Mouse (Mus musculus): Measurements from ENCODE around the gene Aamp. TPM values are rescaled to one million over a fixed set of nuclear protein-coding genes. Genes with fewer than 3 reads are reported as not detected.

Gene Aamp
- polyA plus RNA-seq, 1 experiment from 2014 or later = 183 TPM

DNA sequence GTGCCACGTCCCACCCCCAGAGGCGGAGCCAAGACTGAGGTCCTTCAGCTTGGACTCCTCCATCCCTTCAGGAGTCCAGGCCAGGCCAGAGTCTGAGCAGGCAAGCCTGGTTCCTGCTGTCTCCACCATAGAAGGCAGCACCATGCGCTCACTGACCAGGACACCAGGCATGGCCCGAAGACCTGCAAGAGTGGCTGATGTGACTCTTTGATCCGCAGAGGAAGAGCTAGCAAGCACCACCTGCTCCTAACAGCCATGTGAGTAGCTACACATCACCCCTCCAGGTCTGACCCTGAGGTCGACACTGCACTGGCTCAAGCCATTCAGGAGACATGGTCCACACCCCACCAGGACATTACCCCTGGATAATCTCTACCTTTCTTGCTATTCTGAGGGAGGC is 7.5 kb downstream of the Aamp start:
- no peak overlapping the region for H3K9ac ChIP-seq
- H3K4me3 ChIP-seq = no peak overlapping the region
- no peak overlapping the region for H3K27ac ChIP-seq
- WGBS = 69% methylated on average over 6 of the region's 6 CpGs
- ATAC-seq (ENCODE audit: low FRiP score) = no peak
- no peaks in the 10 kb centered on the region for H3K27me3 ChIP-seq
- H3K36me3 ChIP-seq = peaks cover 36% of the 10 kb centered on the region
- H3K4me2 ChIP-seq (replicated peaks) = no peak overlapping the region
- H3K9me3 ChIP-seq (replicated peaks) = no peaks in the 10 kb centered on the region
- H3K4me1 ChIP-seq = peaks cover 3% of the 10 kb centered on the region; the same call in 1 of the 2 replicates

DNA sequence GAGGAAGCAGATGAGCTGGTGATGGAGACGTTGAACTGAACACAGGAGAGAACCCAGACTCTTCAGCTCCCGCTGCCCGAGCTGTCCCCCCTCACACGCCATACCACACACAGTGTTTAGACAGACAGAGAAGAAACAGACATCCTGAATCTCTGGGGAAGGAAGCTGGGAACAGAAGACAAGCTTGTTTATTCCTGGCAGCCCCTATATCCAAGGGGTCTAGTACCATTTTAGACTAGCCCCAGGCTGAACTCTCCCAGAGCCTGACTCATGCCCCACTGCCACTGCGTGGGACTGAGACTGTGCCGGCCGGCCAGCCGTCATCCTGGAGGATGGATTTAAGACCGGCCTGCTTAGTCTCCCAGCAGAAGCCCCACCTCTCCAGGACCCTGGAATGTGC is 9.5 kb downstream of the Aamp start:
- Histone ChIP-seq H3K4me1 (peaks cover 3% of the 10 kb centered on the region; the same call in 1 of the 2 replicates), H3K27ac (no peak overlapping the region), H3K27me3 (no peaks in the 10 kb centered on the region), H3K9ac (no peak overlapping the region), H3K4me2 (replicated peaks) (no peak overlapping the region), H3K4me3 (no peak overlapping the region), H3K36me3 (peaks cover 16% of the 10 kb centered on the region), H3K9me3 (replicated peaks) (no peaks in the 10 kb centered on the region)
- 44% methylated on average over 9 of the region's 9 CpGs for WGBS
- no peak for ATAC-seq (ENCODE audit: low FRiP score)

DNA sequence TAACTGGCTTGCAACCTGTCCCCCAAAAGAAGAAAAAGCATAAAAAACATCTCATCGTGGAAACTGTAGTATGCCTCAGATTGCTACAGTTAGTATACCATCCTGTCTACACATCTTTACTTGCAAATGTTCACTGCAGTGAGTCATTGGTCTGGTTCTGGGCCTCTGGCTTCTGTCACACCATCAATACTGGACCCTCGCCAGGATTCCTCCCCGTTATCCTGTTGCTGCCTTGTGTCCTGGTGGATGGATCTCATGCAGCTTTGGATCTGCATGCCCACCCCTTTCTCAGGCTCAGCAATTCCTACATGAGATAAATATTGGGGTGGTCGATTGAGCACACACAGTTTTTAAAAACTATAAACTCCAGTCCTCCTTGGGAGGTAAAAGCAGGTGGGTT is 12.9 kb downstream of the Aamp start:
- no peaks in the 10 kb centered on the region; the same call in 1 of the 2 replicates for H3K4me1 ChIP-seq
- H3K27ac ChIP-seq = no peak overlapping the region
- 82% methylated on average over 4 of the region's 4 CpGs for WGBS
- no peaks in the 10 kb centered on the region for H3K27me3 ChIP-seq
- H3K36me3 ChIP-seq = peaks cover 22% of the 10 kb centered on the region
- H3K9ac ChIP-seq = no peak overlapping the region
- no peak overlapping the region for H3K4me3 ChIP-seq
- H3K9me3 ChIP-seq (replicated peaks) = no peaks in the 10 kb centered on the region
- ATAC-seq (ENCODE audit: low FRiP score) = no peak
- no peak overlapping the region for H3K4me2 ChIP-seq (replicated peaks)

DNA sequence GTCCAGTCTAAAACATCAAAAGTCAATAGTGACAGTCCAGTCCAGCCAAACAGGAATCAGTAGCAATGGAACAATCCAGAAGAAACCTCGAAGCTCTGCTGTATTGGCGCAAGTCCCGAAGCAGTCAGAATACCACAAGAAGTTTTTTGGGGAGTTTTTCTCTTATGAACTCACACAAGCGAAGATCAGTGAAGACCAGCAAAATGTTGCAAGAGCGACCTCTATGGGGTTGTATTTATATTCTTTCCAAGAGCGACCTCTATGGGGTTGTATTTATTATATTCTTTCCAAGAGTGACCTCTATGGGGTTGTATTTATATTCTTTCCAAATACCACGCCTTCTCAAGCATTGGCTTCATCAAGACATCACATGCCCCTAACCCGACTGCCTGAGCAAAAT is 15.8 kb downstream of the Aamp start:
- H3K9ac ChIP-seq = no peak overlapping the region
- H3K4me3 ChIP-seq = no peak overlapping the region
- no peak for ATAC-seq (ENCODE audit: low FRiP score)
- no peak overlapping the region for H3K4me2 ChIP-seq (replicated peaks)
- no peaks in the 10 kb centered on the region for H3K27me3 ChIP-seq
- 89% methylated on average over 8 of the region's 8 CpGs for WGBS
- no peak overlapping the region for H3K27ac ChIP-seq
- H3K36me3 ChIP-seq = peaks cover 49% of the 10 kb centered on the region
- H3K4me1 ChIP-seq = no peaks in the 10 kb centered on the region
- H3K9me3 ChIP-seq (replicated peaks) = no peaks in the 10 kb centered on the region

DNA sequence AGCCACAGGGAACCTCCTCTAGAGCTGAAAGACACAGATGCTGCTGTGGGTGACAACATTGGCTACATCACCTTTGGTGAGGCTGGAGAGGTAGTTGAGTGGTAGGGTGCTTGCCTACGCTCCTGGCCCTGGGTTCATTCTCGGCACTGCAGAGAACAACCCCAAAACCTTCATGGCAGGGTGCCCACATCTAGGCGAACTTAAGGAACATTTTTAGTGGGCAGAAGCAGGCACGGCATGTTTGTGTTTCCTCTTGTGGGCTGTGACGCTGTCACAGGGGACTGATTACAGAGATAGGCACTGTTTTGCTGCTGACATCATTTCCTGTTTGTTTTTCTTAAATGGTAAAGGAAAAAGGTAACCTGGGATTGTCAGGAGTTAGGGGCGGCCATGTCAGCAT is 22.0 kb downstream of the Aamp start:
- Histone ChIP-seq H3K4me3 (no peak overlapping the region), H3K27ac (no peak overlapping the region), H3K9ac (no peak overlapping the region), H3K4me2 (replicated peaks) (no peak overlapping the region), H3K36me3 (peaks cover 82% of the 10 kb centered on the region), H3K4me1 (no peaks in the 10 kb centered on the region), H3K27me3 (no peaks in the 10 kb centered on the region), H3K9me3 (replicated peaks) (no peaks in the 10 kb centered on the region)
- 94% methylated on average over 6 of the region's 6 CpGs for WGBS
- no peak for ATAC-seq (ENCODE audit: low FRiP score)

DNA sequence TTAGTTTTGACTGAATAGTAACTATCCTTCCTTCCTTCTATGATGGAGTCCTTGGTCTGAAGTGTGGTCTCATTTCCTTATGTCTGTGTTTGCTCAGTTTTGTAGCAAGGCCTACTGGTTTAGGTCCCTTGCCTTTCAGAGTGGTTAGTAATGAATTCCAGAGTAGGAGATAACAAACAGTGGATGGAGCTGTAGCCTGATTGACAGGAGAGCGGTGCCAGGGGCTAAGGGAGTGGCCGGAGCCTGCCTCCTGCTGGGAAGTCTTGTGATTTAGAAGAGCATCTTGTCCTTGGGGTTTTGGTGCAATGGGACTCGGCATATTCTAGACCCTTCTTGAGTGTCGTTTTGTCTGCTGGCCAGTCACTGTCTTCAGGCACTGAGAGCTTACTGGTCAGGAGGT is 27.8 kb downstream of the Aamp start:
- Histone ChIP-seq H3K27me3 (no peaks in the 10 kb centered on the region), H3K4me3 (no peak overlapping the region), H3K36me3 (peaks cover 66% of the 10 kb centered on the region), H3K4me1 (no peaks in the 10 kb centered on the region), H3K4me2 (replicated peaks) (no peak overlapping the region), H3K27ac (no peak overlapping the region), H3K9ac (no peak overlapping the region), H3K9me3 (replicated peaks) (no peaks in the 10 kb centered on the region)
- 83% methylated on average over 4 of the region's 4 CpGs for WGBS
- no peak for ATAC-seq (ENCODE audit: low FRiP score)

DNA sequence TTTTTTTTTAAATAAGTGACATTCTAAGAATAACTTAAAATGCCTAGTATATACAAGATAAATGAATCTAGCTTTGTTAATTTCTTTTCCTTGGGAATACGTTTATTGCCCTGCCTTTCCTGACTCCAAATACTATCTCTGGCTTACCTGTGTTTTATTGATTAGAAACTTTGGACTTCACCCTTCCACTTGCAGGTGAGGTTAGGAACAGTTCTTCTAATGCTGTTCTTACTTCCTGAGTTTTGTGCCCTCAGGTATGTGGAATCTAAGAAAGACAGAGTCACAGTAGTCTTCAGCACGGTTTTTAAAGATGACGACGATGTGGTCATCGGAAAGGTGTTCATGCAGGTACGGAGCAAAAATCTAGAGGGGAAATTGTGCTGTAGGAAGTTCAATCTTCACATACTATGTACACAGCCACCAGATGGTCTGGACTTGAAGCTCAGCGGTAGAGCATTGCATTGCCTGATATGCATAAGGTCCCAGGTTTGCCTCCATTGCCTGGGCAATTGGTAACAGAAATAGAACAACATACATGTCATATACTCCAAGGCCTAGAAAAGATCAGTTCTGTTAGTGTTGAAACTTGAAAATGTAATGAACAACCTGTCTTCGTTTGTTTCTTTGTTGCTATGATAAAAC is 28.7 kb downstream of the Aamp start:
- no peaks in the 10 kb centered on the region for H3K9me3 ChIP-seq (replicated peaks)
- no peaks in the 10 kb centered on the region for H3K27me3 ChIP-seq
- H3K4me1 ChIP-seq = no peaks in the 10 kb centered on the region
- peaks cover 71% of the 10 kb centered on the region for H3K36me3 ChIP-seq
- no peak overlapping the region for H3K4me3 ChIP-seq
- H3K4me2 ChIP-seq (replicated peaks) = no peak overlapping the region
- 98% methylated on average over 8 of the region's 8 CpGs for WGBS
- no peak overlapping the region for H3K27ac ChIP-seq
- ATAC-seq (ENCODE audit: low FRiP score) = no peak
- H3K9ac ChIP-seq = no peak overlapping the region

DNA sequence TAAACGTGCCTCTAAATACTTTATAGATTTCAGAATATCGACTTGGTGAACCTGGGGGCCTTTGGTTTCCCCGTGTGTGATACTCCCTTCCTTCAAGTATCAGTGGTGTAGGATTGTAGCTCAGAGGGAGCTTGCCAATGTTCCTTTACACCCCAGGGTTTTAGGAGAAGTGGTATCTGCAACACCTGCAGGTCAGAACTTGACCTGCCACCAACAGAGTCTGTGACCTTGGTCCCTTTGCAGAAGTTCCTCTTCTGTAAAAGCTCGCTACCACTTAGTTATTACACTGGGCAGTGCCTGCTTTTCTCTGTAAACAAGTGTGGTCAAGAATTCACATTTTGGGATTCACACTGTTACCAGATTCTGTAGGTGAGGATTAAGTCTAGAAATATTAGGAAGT is 34.4 kb downstream of the Aamp start:
- no peak for ATAC-seq (ENCODE audit: low FRiP score)
- H3K9me3 ChIP-seq (replicated peaks) = no peaks in the 10 kb centered on the region
- no peaks in the 10 kb centered on the region for H3K4me1 ChIP-seq
- no peak overlapping the region for H3K4me2 ChIP-seq (replicated peaks)
- peaks cover 49% of the 10 kb centered on the region for H3K36me3 ChIP-seq
- H3K27me3 ChIP-seq = no peaks in the 10 kb centered on the region
- H3K27ac ChIP-seq = no peak overlapping the region
- 93% methylated on average over 4 of the region's 4 CpGs for WGBS
- H3K4me3 ChIP-seq = no peak overlapping the region
- no peak overlapping the region for H3K9ac ChIP-seq

DNA sequence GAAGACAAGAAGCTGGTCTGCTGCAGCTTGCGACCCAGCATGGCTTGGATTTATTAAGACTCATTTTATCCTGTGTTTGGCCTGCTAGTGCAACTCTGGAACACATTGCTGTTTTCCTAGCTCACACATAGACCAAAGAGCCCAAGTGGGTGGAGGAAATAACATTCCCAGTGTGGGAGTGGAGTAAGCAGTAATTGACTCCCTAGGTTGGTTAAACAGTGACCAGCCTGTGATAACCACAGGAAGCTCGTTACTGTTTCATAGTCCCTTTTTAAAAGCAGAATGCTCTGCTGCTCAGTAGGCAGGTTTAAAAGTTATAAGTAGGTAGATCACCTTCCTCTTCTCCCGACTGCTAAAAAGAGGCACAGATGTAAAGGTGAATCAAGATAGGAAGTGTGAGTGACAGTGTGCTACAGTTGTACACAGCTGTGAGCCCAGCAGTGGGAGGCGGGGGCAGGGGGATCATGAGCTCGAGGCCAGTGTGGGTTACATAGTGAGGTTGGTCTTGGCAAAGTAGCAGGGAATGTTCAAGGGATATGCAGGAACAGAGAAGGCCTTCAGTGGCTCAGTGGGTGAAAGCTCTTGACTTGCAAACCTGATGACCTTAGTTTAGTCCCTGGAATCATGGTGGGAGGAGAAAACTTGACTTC is 35.1 kb downstream of the Aamp start:
- ATAC-seq (ENCODE audit: low FRiP score) = no peak
- WGBS = 80% methylated on average over 5 of the region's 5 CpGs
- H3K27ac ChIP-seq = no peak overlapping the region
- H3K4me2 ChIP-seq (replicated peaks) = no peak overlapping the region
- H3K9ac ChIP-seq = no peak overlapping the region
- H3K27me3 ChIP-seq = no peaks in the 10 kb centered on the region
- no peaks in the 10 kb centered on the region for H3K4me1 ChIP-seq
- no peaks in the 10 kb centered on the region for H3K9me3 ChIP-seq (replicated peaks)
- H3K4me3 ChIP-seq = no peak overlapping the region
- peaks cover 45% of the 10 kb centered on the region for H3K36me3 ChIP-seq

DNA sequence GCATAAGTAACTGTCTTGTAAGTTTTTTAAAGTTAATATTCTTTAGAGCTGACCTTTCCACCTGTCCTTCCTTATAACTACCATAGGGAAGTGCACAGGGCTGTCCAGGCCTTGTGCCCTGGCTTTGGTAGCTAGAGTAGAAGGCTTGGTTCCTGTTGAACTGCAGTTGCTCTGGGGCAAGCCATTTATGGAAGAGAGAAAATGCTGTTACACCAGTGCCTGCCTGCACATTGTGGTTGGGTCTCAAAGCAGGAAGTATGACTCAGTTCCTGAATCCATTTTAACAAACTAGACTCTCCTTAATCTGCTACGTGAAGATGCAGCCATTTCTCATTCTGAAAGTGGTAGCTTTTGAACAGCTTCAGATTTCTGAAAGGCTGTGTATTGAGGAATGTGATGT is 35.7 kb downstream of the Aamp start:
- Histone ChIP-seq H3K4me2 (replicated peaks) (no peak overlapping the region), H3K36me3 (peaks cover 45% of the 10 kb centered on the region)
- 83% methylated on average over 1 of the region's 1 CpGs for WGBS

DNA sequence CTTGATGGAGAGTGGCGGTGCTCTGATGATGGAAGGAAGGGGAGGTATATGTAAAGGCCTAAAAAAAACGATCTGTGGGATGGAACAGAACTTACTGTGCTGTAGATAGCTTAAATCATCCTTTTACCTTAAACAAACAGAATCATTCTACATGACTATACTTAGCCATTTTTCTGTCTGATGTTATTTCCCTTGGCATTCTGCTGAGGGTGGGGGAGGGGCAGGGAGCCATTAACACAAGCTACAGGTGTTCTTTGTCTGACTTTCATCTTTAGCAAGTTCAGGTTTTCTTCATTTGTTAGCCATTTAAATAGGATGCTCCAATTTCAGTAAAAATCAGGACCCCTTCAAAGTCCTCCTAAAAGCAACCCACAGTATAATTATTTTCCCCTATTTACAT is 39.0 kb downstream of the Aamp start:
- no peak overlapping the region for H3K4me3 ChIP-seq
- 92% methylated on average over 2 of the region's 2 CpGs for WGBS

More for the DNA sequence above, 35.7 kb downstream of the Aamp start:
- no peak for ATAC-seq (ENCODE audit: low FRiP score)
- H3K9me3 ChIP-seq (replicated peaks) = no peaks in the 10 kb centered on the region
- no peaks in the 10 kb centered on the region for H3K4me1 ChIP-seq
- no peak overlapping the region for H3K9ac ChIP-seq
- H3K4me3 ChIP-seq = no peak overlapping the region
- H3K27me3 ChIP-seq = no peaks in the 10 kb centered on the region
- H3K27ac ChIP-seq = no peak overlapping the region

DNA sequence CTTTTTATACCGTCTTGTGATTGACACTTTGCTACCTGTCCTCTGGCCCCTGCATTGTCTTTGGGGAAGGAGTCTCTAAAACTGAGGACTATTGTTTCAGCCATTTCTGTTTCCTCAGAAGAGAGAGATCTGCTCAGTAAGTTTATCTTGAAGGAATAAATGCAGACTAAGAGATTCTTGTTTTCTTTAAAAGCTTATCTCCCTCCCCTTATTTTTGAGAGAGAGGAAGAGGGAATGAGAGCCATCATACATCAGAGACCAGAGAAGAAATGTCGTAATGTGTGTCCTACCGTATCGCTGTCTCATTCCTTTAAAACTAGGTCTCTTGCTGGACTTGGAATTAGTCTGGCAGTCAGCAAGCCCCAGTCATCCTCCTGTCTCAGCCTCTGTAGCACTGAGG is 43.7 kb downstream of the Aamp start:
- no peak overlapping the region for H3K4me3 ChIP-seq
- H3K4me1 ChIP-seq = peaks cover 32% of the 10 kb centered on the region
- H3K27ac ChIP-seq = no peak overlapping the region
- no peak for ATAC-seq (ENCODE audit: low FRiP score)
- no peaks in the 10 kb centered on the region for H3K27me3 ChIP-seq
- H3K9me3 ChIP-seq (replicated peaks) = no peaks in the 10 kb centered on the region
- H3K36me3 ChIP-seq = no peaks in the 10 kb centered on the region
- no peak overlapping the region for H3K9ac ChIP-seq
- WGBS = 86% methylated on average over 4 of the region's 4 CpGs
- no peak overlapping the region for H3K4me2 ChIP-seq (replicated peaks)

More for the DNA sequence above, 39.0 kb downstream of the Aamp start:
- no peak for ATAC-seq (ENCODE audit: low FRiP score)
- Histone ChIP-seq H3K27ac (no peak overlapping the region), H3K9me3 (replicated peaks) (no peaks in the 10 kb centered on the region), H3K36me3 (peaks cover 19% of the 10 kb centered on the region), H3K9ac (no peak overlapping the region), H3K4me1 (0 out of 2 replicates have a peak, but pooled peaks cover under 1% of the 10 kb centered on the region), H3K27me3 (no peaks in the 10 kb centered on the region), H3K4me2 (replicated peaks) (no peak overlapping the region)

DNA sequence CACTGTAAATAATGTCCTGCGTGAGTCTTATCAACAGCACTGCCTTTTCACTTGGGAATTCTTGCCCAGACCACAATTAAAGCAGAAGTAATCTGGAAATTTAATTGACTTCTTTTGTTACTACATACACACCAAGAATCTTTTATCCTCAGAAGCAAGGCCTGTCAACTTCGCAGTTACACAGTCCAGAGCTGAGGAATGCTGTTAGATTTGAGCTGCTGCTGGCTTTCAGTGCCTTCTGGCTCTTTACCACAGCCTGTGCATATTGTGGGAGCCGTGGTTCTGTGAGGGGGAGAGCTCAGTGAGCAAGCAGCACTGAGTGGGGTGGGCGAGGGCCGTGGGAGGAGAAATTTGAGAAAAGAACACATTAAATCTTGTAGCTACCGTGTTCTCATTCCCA is 44.2 kb downstream of the Aamp start:
- 76% methylated on average over 6 of the region's 6 CpGs for WGBS
- no peak overlapping the region for H3K9ac ChIP-seq
- peaks cover 32% of the 10 kb centered on the region for H3K4me1 ChIP-seq
- H3K9me3 ChIP-seq (replicated peaks) = no peaks in the 10 kb centered on the region
- H3K36me3 ChIP-seq = no peaks in the 10 kb centered on the region
- ATAC-seq (ENCODE audit: low FRiP score) = no peak
- H3K4me2 ChIP-seq (replicated peaks) = no peak overlapping the region
- no peaks in the 10 kb centered on the region for H3K27me3 ChIP-seq
- H3K4me3 ChIP-seq = no peak overlapping the region
- no peak overlapping the region for H3K27ac ChIP-seq
